Mouse (Mus musculus) embryonic facial prominence, embryonic 12.5 days (tissue): ENCODE results near the gene Exoc6. TPM values are rescaled to one million over a fixed set of nuclear protein-coding genes. Genes with fewer than 3 reads are reported as not detected.

Experiments
- ATAC-seq: fragments of 200-750 bp; cut with Nextera tagmentation; 2 replicates; pipeline ENCODE4 v1.8.0; 2017; ENCODE audit not compliant: insufficient number of reproducible peaks, insufficient read depth, low FRiP score, low TSS enrichment
- H3K27ac ChIP-seq: fragments of 300-500 bp; sonication (generic); 2 replicates; pipeline ENCODE4 v1.5.1; 2016; ENCODE audit warnings: mild to moderate bottlenecking
- H3K27me3 ChIP-seq: fragments of 300-500 bp; sonication (generic); 2 replicates; pipeline ENCODE4 v1.6.1; 2016; ENCODE audit warnings: mild to moderate bottlenecking, moderate library complexity
- H3K36me3 ChIP-seq: fragments of 300-500 bp; sonication (generic); 2 replicates; pipeline ENCODE4 v1.6.1; 2016; ENCODE audit warnings: mild to moderate bottlenecking
- H3K4me1 ChIP-seq: fragments of 300-500 bp; sonication (generic); 2 replicates; pipeline ENCODE4 v1.6.1; 2016
- H3K4me2 ChIP-seq: fragments of 300-500 bp; sonication (generic); replicated peaks from 2 replicates; pipeline ENCODE4 v1.6.1; 2016; ENCODE audit warnings: mild to moderate bottlenecking, moderate library complexity
- H3K4me3 ChIP-seq: fragments of 300-500 bp; sonication (generic); 2 replicates; pipeline ENCODE4 v1.5.1; 2016; ENCODE audit warnings: mild to moderate bottlenecking
- H3K9ac ChIP-seq: fragments of 300-500 bp; sonication (generic); 2 replicates; pipeline ENCODE4 v1.6.1; 2016; ENCODE audit warnings: mild to moderate bottlenecking, moderate library complexity
- H3K9me3 ChIP-seq: fragments of 300-500 bp; sonication (generic); 2 replicates; pipeline ENCODE4 v1.6.1; 2016; ENCODE audit warnings: mild to moderate bottlenecking, moderate library complexity
- WGBS: fragments of 180-500 bp; shearing (Covaris S2); methylation state at CpG from one replicate; pipeline ENCODE4 v1.1.7; 2016; 5-methylcytosine and 5-hydroxymethylcytosine counted together
- polyA plus RNA-seq: library from polyadenylated mRNA; unstranded; fragments of >200 nt; fragmentation: Nextera tagmentation; extraction: Ambion mirVana; gene quantifications from 2 replicates; pipeline ENCODE4 v1.2.1, GENCODE M21; 2016

The Exoc6 gene
- polyA plus RNA-seq, 1 experiment from 2014 or later, result 7.7 TPM

DNA sequence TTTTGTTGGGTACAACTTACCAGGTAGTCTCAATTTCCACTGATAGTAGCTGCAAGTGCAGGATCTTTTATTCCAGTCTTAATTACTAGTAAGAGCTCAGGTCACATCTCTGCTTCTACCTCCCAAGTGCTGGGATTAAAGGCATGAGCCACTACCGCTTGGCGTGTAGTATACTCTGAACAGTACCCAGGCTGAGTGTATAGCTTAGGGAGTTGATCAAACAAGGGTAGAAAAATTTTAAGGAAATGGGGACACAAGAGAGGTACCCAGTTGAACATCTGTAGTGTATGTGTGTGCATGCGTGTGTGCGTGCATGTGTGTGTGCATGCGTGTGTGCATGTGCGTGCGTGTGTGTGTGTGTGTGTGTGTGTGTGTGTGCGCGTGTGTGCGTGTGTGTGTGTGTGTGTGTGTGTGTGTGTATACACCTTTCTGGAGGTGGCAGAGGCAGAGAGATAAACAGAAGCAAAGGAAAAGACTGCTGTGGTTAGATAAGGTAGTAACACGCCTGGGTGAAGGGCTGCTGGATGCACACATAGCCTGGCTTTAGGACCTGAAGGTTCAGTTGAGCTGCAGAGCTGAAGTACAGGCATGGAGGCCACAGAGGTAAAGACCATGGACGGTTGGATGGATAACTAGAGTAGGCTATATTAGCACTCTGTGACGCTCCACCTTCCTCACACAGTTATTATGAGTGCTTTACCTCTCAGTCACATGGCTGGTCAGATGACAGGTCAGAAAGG, 117.8 kb downstream of the Exoc6 start:
- Histone ChIP-seq H3K4me2 (no peak overlapping the region), H3K9me3 (no peaks in the 10 kb centered on the region), H3K4me3 (no peak overlapping the region), H3K27me3 (no peaks in the 10 kb centered on the region), H3K4me1 (peaks cover 7% of the 10 kb centered on the region; the same call in 1 of the 2 replicates), H3K9ac (no peak overlapping the region), H3K36me3 (no peaks in the 10 kb centered on the region), H3K27ac (no peak overlapping the region)
- WGBS, result 77% methylated on average over 13 of the region's 13 CpGs
- ATAC-seq, result no peak

GRCm38 (mm10) chr19:37668657-37669056, 118.4 kb downstream of the Exoc6 start:
- H3K27me3 ChIP-seq, result no peaks in the 10 kb centered on the region
- H3K9me3 ChIP-seq, result no peaks in the 10 kb centered on the region
- H3K4me2 ChIP-seq, result no peak overlapping the region
- H3K9ac ChIP-seq, result no peak overlapping the region
- no peaks in the 10 kb centered on the region for H3K36me3 ChIP-seq
- H3K4me3 ChIP-seq, result no peak overlapping the region
- H3K27ac ChIP-seq, result no peak overlapping the region
- ATAC-seq, result no peak
- 87% methylated on average over 5 of the region's 5 CpGs for WGBS
- peaks cover 7% of the 10 kb centered on the region; the same call in 1 of the 2 replicates for H3K4me1 ChIP-seq

- H3K27ac ChIP-seq, result no peak overlapping the region
- H3K36me3 ChIP-seq, result no peaks in the 10 kb centered on the region
- no peak overlapping the region for H3K4me2 ChIP-seq
- H3K9ac ChIP-seq, result no peak overlapping the region
- H3K9me3 ChIP-seq, result no peaks in the 10 kb centered on the region
- H3K27me3 ChIP-seq, result no peaks in the 10 kb centered on the region
- H3K4me3 ChIP-seq, result no peak overlapping the region
- H3K4me1 ChIP-seq, result peaks cover 7% of the 10 kb centered on the region; the same call in 1 of the 2 replicates
- no peak for ATAC-seq
- WGBS, result 78% methylated on average over 5 of the region's 5 CpGs
Measured at GRCm38 (mm10) chr19:37669486-37669885, 119.3 kb downstream of the Exoc6 start.

DNA sequence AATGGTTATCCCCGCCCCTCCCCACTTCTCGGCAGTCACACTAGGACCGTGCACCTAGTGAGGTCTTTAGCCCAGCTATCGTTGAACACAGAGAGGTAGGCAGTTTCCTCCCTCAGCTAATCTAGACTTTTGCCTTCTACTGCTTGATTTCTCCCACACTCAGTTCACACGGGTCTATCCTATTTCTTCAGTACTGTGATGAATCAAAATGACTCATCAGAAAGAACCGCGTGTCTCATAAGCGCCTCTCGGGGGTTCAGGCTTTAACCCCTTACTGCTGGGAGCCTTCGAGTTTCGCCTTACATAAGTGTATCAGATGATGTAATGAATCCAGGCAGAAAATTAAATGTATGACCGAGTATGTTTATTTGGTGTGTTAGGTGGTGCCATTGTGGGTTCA, 123.2 kb downstream of the Exoc6 start:
- Histone ChIP-seq H3K9me3 (no peaks in the 10 kb centered on the region), H3K4me3 (no peak overlapping the region), H3K4me2 (no peak overlapping the region), H3K36me3 (no peaks in the 10 kb centered on the region), H3K9ac (no peak overlapping the region), H3K4me1 (peaks cover 7% of the 10 kb centered on the region; the same call in 1 of the 2 replicates), H3K27ac (no peak overlapping the region), H3K27me3 (0 out of 2 replicates have a peak, but pooled peaks cover 4% of the 10 kb centered on the region)
- no peak for ATAC-seq
- 51% methylated on average over 12 of the region's 12 CpGs for WGBS

DNA sequence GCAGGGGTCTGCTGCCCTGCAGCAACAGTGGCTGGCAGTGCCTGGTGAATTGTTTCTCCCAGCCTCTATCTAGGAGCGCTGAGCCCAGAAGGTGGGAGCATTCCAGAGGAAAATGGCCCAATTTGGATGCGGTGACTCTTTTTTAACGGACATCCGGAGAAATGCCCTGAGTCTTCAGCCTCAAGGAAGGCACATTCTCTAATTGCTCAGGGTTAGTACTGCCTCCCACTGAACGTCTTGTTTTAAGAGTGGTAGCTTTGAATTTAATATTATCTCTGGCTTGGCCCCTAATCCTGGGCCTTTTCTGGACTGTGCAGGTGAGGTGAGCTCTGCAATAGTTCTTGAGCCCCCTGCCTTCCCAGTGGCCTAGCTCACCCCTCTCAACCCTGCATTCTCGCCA, 135.1 kb downstream of the Exoc6 start, which contains the start of gene Cyp26c1:
TSS of gene Cyp26c1 (plus strand) at position 301 of the 400 bp plus-strand sequence.
- Histone ChIP-seq H3K9me3 (no peaks in the 10 kb centered on the region), H3K27ac (no peak within 1 kb of the TSS), H3K9ac (no peak within 1 kb of the TSS), H3K36me3 (no peaks in the 10 kb centered on the region), H3K4me3 (peak within 1 kb of the TSS; percentile 4; the same call in 1 of the 2 replicates), H3K27me3 (peaks cover 78% of the 10 kb centered on the region), H3K4me1 (peaks cover 6% of the 10 kb centered on the region), H3K4me2 (peak within 1 kb of the TSS; percentile 32; the same call in 1 of the 2 replicates)
- WGBS, result 2% methylated on average over 6 of the region's 6 CpGs
- no peak for ATAC-seq

- Histone ChIP-seq H3K9ac (no peak overlapping the region; the same call in 1 of the 2 replicates), H3K9me3 (no peaks in the 10 kb centered on the region), H3K4me1 (peaks cover 6% of the 10 kb centered on the region), H3K27me3 (peaks cover 89% of the 10 kb centered on the region), H3K36me3 (no peaks in the 10 kb centered on the region), H3K4me2 (peak overlapping the region; percentile 32; the same call in 1 of the 2 replicates), H3K27ac (no peak overlapping the region), H3K4me3 (peak overlapping the region; percentile 4; the same call in 1 of the 2 replicates)
- ATAC-seq, result no peak
- 4% methylated on average over 23 of the region's 23 CpGs for WGBS
Measured at GRCm38 (mm10) chr19:37686347-37686746, 136.1 kb downstream of the Exoc6 start.

DNA sequence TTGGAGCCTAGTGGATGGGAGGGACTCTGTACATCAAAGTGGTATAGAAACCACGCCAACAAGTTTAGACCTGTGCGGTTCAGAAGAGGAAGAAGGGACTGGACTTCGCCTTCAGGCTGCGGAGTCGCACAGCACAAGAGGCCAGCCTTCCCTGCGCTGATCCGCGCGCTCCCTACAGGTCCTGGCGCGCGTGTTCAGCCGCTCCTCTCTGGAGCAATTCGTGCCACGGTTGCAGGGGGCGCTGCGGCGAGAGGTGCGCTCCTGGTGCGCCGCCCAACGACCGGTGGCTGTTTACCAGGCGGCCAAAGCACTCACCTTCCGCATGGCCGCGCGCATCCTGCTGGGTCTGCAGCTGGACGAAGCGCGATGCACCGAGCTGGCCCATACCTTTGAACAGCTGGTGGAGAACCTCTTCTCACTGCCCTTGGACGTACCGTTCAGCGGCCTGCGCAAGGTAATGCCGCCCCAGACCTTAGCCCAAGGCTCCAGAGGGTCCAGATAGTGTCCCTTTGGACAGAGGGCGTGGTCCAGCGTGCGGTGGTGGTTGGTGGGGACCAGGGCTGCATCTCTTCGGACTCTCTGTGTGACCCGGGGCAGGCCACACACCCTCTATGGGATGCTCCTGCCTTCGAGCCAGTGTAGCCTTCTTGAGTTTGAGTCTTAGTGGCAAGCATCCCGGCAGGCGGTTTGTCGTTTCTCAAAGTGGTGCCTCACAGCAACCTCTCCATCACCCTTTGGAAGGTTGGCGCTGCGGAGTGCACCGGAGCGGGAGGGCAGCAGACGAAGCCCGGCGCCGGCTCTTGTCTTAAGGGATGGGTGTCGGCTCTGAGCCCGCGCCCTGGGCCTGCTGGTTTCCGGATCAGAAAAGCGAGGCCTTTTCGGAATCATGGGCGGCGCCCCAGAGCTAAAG, 137.0 kb downstream of the Exoc6 start:
- Histone ChIP-seq H3K9me3 (no peaks in the 10 kb centered on the region), H3K9ac (no peak overlapping the region; the same call in 1 of the 2 replicates), H3K27ac (no peak overlapping the region), H3K4me1 (peaks cover 6% of the 10 kb centered on the region), H3K27me3 (peaks cover 97% of the 10 kb centered on the region), H3K4me2 (peak overlapping the region; percentile 32), H3K4me3 (peak overlapping the region; percentile 18), H3K36me3 (no peaks in the 10 kb centered on the region)
- 3% methylated on average over 62 of the region's 62 CpGs for whole genome bisulfite sequencing
- ATAC-seq, result no peak

GRCm38 (mm10) chr19:37689478-37689877, 139.3 kb downstream of the Exoc6 start:
- H3K9ac ChIP-seq, result no peak overlapping the region
- H3K9me3 ChIP-seq, result no peaks in the 10 kb centered on the region
- no peak for ATAC-seq
- no peak overlapping the region for H3K4me3 ChIP-seq
- H3K27ac ChIP-seq, result no peak overlapping the region
- peaks cover 99% of the 10 kb centered on the region for H3K27me3 ChIP-seq
- H3K4me1 ChIP-seq, result peaks cover 6% of the 10 kb centered on the region
- no peaks in the 10 kb centered on the region for H3K36me3 ChIP-seq
- 45% methylated on average over 5 of the region's 5 CpGs for WGBS
- no peak overlapping the region for H3K4me2 ChIP-seq

- no peaks in the 10 kb centered on the region for H3K36me3 ChIP-seq
- ATAC-seq, result no peak
- peaks cover 98% of the 10 kb centered on the region for H3K27me3 ChIP-seq
- peak overlapping the region; percentile 17 for H3K4me3 ChIP-seq
- no peaks in the 10 kb centered on the region for H3K9me3 ChIP-seq
- no peak overlapping the region for H3K9ac ChIP-seq
- 3% methylated on average over 29 of the region's 29 CpGs for WGBS
- H3K27ac ChIP-seq, result no peak overlapping the region
- peaks cover 6% of the 10 kb centered on the region for H3K4me1 ChIP-seq
- peak overlapping the region; percentile 33 for H3K4me2 ChIP-seq
Measured at GRCm38 (mm10) chr19:37690716-37691115, 140.5 kb downstream of the Exoc6 start.

DNA sequence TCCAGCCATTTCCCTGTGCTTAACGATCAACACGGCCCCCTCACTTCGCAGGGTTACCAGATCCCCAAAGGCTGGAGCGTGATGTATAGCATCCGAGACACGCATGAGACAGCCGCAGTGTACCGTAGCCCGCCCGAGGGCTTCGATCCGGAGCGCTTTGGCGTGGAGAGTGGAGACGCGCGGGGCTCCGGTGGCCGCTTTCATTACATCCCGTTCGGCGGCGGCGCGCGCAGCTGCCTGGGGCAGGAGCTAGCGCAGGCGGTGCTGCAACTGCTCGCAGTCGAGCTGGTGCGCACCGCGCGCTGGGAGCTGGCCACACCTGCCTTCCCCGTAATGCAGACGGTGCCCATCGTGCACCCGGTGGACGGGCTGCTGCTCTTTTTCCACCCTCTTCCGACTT, 142.7 kb downstream of the Exoc6 start:
- H3K4me3 ChIP-seq, result peak overlapping the region; percentile 36
- no peak for ATAC-seq
- peaks cover 98% of the 10 kb centered on the region for H3K27me3 ChIP-seq
- H3K4me2 ChIP-seq, result peak overlapping the region; percentile 62
- peak overlapping the region; percentile 17 for H3K9ac ChIP-seq
- no peaks in the 10 kb centered on the region for H3K36me3 ChIP-seq
- H3K9me3 ChIP-seq, result no peaks in the 10 kb centered on the region
- H3K27ac ChIP-seq, result no peak overlapping the region
- 2% methylated on average over 40 of the region's 40 CpGs for WGBS
- H3K4me1 ChIP-seq, result peaks cover 15% of the 10 kb centered on the region

DNA sequence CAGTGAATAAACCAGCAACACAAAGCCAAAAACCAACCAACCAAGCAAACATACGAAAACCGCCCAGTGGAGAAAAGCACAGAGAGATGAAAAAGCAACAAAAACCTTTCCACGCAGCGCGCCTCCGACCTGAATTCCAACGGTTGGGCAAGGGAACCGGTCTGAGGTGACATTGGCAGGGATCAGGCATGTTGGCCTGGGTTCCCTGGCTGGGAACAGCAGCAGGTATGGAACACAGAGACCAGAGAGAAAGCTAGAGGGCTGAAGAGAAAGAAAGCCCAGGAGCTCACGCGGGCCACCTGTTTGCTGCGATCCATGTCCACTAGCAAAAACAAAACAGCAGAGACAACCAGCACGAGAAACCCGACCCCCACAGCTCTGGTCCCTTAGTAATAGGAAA, 144.9 kb downstream of the Exoc6 start:
- no peak overlapping the region for H3K4me3 ChIP-seq
- no peak for ATAC-seq
- no peaks in the 10 kb centered on the region for H3K9me3 ChIP-seq
- WGBS, result 31% methylated on average over 13 of the region's 13 CpGs
- H3K27ac ChIP-seq, result no peak overlapping the region
- H3K4me2 ChIP-seq, result no peak overlapping the region; the same call in 1 of the 2 replicates
- H3K9ac ChIP-seq, result no peak overlapping the region
- H3K36me3 ChIP-seq, result no peaks in the 10 kb centered on the region
- peaks cover 26% of the 10 kb centered on the region for H3K4me1 ChIP-seq
- peaks cover 98% of the 10 kb centered on the region for H3K27me3 ChIP-seq
